Mouse (Mus musculus): ENCODE data around the gene Cep55.

Cep55 gene

GRCm38 (mm10) chr19:38114834-38115491, 60.2 kb downstream of the Cep55 start:
- Histone ChIP-seq H3K4me1 (replicated peaks; ENCODE audit: low read depth, low read length) (peaks cover 20% of the 10 kb centered on the region), H3K4me3 (replicated peaks; ENCODE audit: low read length) (no peak overlapping the region), H3K27me3 (ENCODE audit: insufficient read depth, low read length) (0 out of 2 replicates have a peak, but pooled peaks cover 2% of the 10 kb centered on the region), H3K36me3 (ENCODE audit: insufficient read depth, low read length) (no peaks in the 10 kb centered on the region), H3K9me3 (ENCODE audit: low read length) (peaks cover 6% of the 10 kb centered on the region; the same call in 1 of the 2 replicates)
- no peak for TF ChIP-seq CTCF (conservative IDR thresholded peaks at IDR 0.05; ENCODE audit: low read length)
- no peak for TF ChIP-seq POU5F1 (IDR thresholded peaks at IDR 0.05; ENCODE audit: borderline replicate concordance, low read length)
- no peak for TF ChIP-seq NANOG (IDR thresholded peaks at IDR 0.05; ENCODE audit: borderline replicate concordance, low read length)

- H3K9me3 ChIP-seq (ENCODE audit: low read length): peaks cover 6% of the 10 kb centered on the region; the same call in 1 of the 2 replicates
- peaks cover 16% of the 10 kb centered on the region for H3K4me1 ChIP-seq (replicated peaks; ENCODE audit: low read depth, low read length)
- H3K27me3 ChIP-seq (ENCODE audit: insufficient read depth, low read length): peaks cover 42% of the 10 kb centered on the region
- H3K36me3 ChIP-seq (ENCODE audit: insufficient read depth, low read length): no peaks in the 10 kb centered on the region
- no peak overlapping the region for H3K4me3 ChIP-seq (replicated peaks; ENCODE audit: low read length)
- TF ChIP-seq NANOG (IDR thresholded peaks at IDR 0.05; ENCODE audit: borderline replicate concordance, low read length): no peak
- no peak for TF ChIP-seq CTCF (conservative IDR thresholded peaks at IDR 0.05; ENCODE audit: low read length)
- no peak for TF ChIP-seq POU5F1 (IDR thresholded peaks at IDR 0.05; ENCODE audit: borderline replicate concordance, low read length)
Observed at GRCm38 (mm10) chr19:38120123-38120760, 65.4 kb downstream of the Cep55 start.

- no peaks in the 10 kb centered on the region for H3K36me3 ChIP-seq (ENCODE audit: insufficient read depth, low read length)
- peak overlapping the region; percentile 76 for H3K4me3 ChIP-seq (replicated peaks; ENCODE audit: low read length)
- H3K27me3 ChIP-seq (ENCODE audit: insufficient read depth, low read length): peaks cover 71% of the 10 kb centered on the region
- no peak for TF ChIP-seq NANOG (IDR thresholded peaks at IDR 0.05; ENCODE audit: borderline replicate concordance, low read length)
- no peak for TF ChIP-seq CTCF (conservative IDR thresholded peaks at IDR 0.05; ENCODE audit: low read length)
- H3K4me1 ChIP-seq (replicated peaks; ENCODE audit: low read depth, low read length): peaks cover 18% of the 10 kb centered on the region
- no peaks in the 10 kb centered on the region for H3K9me3 ChIP-seq (ENCODE audit: low read length)
Observed at GRCm38 (mm10) chr19:38123921-38124320, 69.1 kb downstream of the Cep55 start.
